Mouse (Mus musculus) liver, embryonic 13.5 days (tissue): ENCODE results near the gene Gtpbp3. TPM values are rescaled to one million over a fixed set of nuclear protein-coding genes. Genes with fewer than 3 reads are reported as not detected.
A peak's percentile ranks its signal among the peaks of the same experiment; 100 is the strongest.
"Not testable (repeated sequence)": the region's sequence is repeated elsewhere in the genome, so short reads cannot be mapped to it uniquely, and the experiment has no call there.

Experiments
- ATAC-seq: fragments of 200-750 bp; cut with Nextera tagmentation; 2 replicates; pipeline ENCODE4 v1.8.0; 2017; ENCODE audit warnings: low read depth, mild to moderate bottlenecking, moderate number of reproducible peaks, moderate library complexity
- DNase-seq: peaks from one replicate; pipeline ENCODE4 v3.0.0; 2022
- H3K27ac ChIP-seq: fragments of 300-500 bp; sonication (generic); 2 replicates; pipeline ENCODE4 v1.5.1; 2015; ENCODE audit warnings: moderate library complexity, mild to moderate bottlenecking, inconsistent platforms
- H3K27me3 ChIP-seq: fragments of 300-500 bp; sonication (generic); 2 replicates; pipeline ENCODE4 v1.6.1; 2015; ENCODE audit warnings: mild to moderate bottlenecking, inconsistent platforms
- H3K36me3 ChIP-seq: fragments of 300-500 bp; sonication (generic); 2 replicates; pipeline ENCODE4 v1.6.1; 2015; ENCODE audit warnings: mild to moderate bottlenecking, inconsistent platforms
- H3K4me1 ChIP-seq: fragments of 300-500 bp; sonication (generic); replicated peaks from 2 replicates; pipeline ENCODE4 v1.6.1; 2015; ENCODE audit warnings: inconsistent platforms
- H3K4me2 ChIP-seq: fragments of 300-500 bp; sonication (generic); 2 replicates; pipeline ENCODE4 v1.6.1; 2015; ENCODE audit warnings: inconsistent platforms, mild to moderate bottlenecking, moderate library complexity
- H3K4me3 ChIP-seq: fragments of 300-500 bp; sonication (generic); replicated peaks from 2 replicates; pipeline ENCODE4 v1.5.1; 2015; ENCODE audit warnings: mild to moderate bottlenecking, inconsistent platforms
- H3K9ac ChIP-seq: fragments of 300-500 bp; sonication (generic); 2 replicates; pipeline ENCODE4 v1.6.1; 2015; ENCODE audit warnings: mild to moderate bottlenecking, inconsistent platforms
- H3K9me3 ChIP-seq: fragments of 300-500 bp; sonication (generic); replicated peaks from 2 replicates; pipeline ENCODE4 v1.6.1; 2016; ENCODE audit warnings: inconsistent platforms
- WGBS: fragments of 180-500 bp; shearing (Covaris S2); methylation state at CpG from one replicate; pipeline ENCODE4 v1.1.7; 2015; ENCODE audit not compliant: insufficient replicate concordance; 5-methylcytosine and 5-hydroxymethylcytosine counted together
- polyA plus RNA-seq: library from polyadenylated mRNA; unstranded; fragments of >200 nt; fragmentation: Nextera tagmentation; extraction: Ambion mirVana; gene quantifications from 2 replicates; pipeline ENCODE4 v1.2.1, GENCODE M21; 2015

Gtpbp3 gene
- polyA plus RNA-seq, 1 experiment from 2014 or later: 6.8 TPM

DNA sequence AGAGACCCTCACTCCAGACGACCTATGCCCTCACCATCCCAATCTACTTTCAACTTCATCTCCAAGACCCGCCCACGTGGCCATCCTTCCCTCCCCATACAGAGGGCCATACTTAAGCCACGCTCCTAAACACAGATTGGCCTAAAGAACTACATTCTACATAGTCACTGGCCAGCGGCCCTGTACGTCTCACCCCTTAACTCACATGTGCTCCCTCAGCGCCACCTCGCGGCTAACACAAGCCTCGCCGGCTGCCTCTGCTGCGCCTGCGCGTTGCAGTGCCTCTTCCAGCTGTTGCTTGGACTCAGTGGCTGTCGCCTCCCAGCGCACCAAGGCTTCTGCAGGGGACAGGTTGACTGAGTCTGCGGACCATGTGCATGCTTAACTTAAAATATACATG is 33.7 kb downstream of the Gtpbp3 start:
- no peak overlapping the region for H3K4me2 ChIP-seq
- peaks cover 24% of the 10 kb centered on the region for H3K27me3 ChIP-seq
- DNase-seq (peak; percentile 84), ATAC-seq (peak; percentile 82)
- H3K4me3 ChIP-seq: no peak overlapping the region
- 4% methylated on average over 17 of the region's 17 CpGs for WGBS
- no peak overlapping the region for H3K27ac ChIP-seq
- H3K9me3 ChIP-seq: no peaks in the 10 kb centered on the region
- no peaks in the 10 kb centered on the region for H3K36me3 ChIP-seq
- peaks cover 17% of the 10 kb centered on the region for H3K4me1 ChIP-seq
- no peak overlapping the region for H3K9ac ChIP-seq

DNA sequence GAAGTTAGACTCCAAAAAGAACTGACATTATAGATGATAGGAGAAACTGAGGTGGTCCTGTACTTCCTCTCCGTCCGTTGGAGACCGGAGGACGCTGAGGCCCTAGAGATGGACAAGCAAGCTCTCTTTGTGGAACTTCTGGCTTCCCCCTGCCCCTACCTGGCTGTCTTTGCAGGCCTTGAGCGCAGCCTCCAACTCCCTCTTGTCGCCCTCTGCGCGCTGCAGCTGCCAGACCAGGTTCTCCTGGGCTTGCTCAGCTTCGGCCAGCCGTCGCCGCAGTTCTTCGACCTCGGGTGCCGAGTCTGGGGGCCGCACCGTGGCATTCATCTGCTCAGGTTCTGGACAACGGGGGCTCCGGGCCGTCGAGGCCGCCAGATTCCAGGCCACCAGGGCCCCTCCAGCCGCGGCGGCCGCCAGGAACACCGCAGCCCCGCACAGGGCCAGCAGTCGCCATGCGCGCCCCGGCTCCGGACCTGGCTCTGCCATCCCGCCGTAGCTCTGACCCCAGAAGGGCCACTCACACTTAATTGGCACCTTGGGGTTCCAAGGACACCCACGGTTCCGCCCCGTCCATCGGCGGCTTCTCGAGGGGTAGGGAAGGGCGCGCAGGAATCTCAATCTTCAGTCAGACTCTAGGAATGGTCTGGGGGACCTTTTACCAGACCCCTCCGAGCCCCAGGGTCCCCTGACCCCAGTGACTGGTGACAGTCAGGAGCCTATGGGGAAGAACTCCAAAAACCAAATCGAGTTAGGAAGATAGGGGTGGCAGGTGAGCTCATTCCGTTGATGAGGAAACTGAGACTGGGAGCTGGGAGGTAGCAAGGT is 37.5 kb downstream of the Gtpbp3 start, which contains the start of gene Ccdc194:
Ccdc194 (minus strand) TSS at position 486 of the 825 bp plus-strand sequence.
- H3K36me3 ChIP-seq: no peaks in the 10 kb centered on the region
- H3K9ac ChIP-seq: no peak within 1 kb of the TSS
- no peaks in the 10 kb centered on the region for H3K9me3 ChIP-seq
- peak within 1 kb of the TSS; percentile 27; the same call in 1 of the 2 replicates for H3K27ac ChIP-seq
- 35% methylated on average over 46 of the region's 46 CpGs for WGBS
- no peak for DNase-seq
- no peak within 1 kb of the TSS for H3K4me2 ChIP-seq
- no peak within 1 kb of the TSS for H3K4me3 ChIP-seq
- peaks cover 38% of the 10 kb centered on the region for H3K27me3 ChIP-seq
- no peak for ATAC-seq
- peaks cover 26% of the 10 kb centered on the region for H3K4me1 ChIP-seq

DNA sequence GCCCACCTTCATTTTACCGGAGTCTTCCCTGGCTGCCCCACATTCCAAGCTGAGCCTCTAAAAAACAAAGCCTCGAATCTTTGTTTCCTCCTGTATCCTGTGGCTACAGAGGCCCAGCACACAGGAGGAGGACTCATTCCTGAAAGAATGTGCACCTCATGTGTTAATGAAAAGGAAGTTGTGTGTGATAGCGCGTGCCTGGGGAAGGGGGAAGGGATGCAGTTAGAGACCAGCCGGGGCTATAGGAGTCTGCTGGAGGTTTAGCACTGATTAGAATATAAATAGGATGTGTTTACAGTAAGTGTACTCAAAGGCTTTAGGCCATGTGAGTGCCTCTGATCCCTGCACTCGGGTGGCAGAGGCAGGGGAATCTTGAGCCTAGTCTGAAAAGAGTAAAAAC is 38.4 kb downstream of the Gtpbp3 start:
- Histone ChIP-seq H3K4me2 (no peak overlapping the region), H3K4me1 (peaks cover 26% of the 10 kb centered on the region), H3K9me3 (no peaks in the 10 kb centered on the region), H3K27ac (peak overlapping the region; percentile 24; the same call in 1 of the 2 replicates), H3K4me3 (no peak overlapping the region), H3K9ac (no peak overlapping the region), H3K27me3 (peaks cover 38% of the 10 kb centered on the region), H3K36me3 (no peaks in the 10 kb centered on the region)
- WGBS: 10% methylated on average over 6 of the region's 6 CpGs
- DNase-seq: no peak
- ATAC-seq: no peak

DNA sequence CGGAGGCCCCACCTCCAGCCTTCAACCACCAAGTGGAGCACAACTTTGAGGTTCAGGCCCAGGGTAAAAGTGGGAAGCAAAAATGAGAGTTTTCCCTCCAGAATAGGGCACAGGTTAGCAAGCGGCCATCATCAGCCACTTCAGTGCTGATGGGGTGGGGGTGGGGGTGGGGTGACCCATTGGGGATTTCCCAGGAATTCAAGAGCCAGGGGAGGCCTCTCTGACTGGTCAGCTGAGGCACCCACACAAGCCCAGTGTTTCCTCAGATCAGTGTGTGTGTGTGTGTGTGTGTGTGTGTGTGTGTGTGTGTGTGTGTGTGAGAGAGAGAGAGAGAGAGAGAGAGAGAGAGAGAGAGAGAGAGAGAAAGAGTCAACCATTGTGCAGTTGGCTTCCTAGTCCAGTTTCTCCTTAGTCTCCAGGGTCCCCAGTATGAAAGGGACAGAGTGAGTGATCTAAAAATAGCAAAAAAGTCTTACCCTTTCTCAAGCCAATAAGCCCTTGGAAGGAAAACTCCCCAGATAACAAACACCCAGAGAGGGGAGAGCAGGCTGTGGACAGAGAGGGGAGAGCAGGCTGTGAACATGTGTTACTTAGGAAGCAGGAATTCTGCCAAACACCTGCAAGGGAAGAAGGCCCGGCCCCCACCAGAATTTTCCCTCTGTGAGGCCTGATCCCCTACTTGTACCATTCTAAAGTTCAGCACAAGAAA is 39.4 kb downstream of the Gtpbp3 start:
- ATAC-seq: no peak
- WGBS: 50% methylated on average over 3 of the region's 3 CpGs

DNA sequence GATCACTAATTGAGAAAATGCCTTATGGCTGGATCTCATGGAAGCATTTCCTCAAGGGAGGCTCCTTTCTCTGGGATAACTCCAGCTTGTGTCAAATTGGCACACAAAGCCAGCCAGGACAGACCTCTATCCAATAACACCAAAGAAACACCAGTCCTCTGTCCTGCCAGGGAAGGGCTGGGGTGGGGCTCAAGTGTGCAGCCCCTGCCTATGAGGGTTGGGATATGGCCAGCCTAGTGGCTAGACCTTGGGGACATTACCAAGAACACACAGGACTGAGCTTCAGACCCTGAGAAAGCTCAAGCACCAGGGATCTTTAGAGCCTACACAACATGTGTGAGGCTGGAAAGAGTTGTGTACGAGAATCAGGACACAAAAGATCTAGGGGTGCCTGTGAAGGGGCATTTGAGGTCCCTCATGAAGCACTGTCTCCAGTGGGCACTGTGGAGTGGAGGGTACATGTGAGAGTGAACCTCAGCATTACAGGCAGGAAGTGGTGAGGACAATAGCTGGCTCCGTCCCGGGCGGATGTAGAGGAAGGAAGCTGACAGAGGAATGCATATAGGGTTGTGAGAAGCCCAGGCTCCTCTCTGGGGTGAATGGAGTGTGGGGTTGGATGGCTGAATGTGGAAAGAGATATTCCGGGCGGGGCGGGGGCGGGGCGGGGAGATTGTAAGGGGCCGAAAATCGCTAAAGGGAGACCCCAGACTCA is 40.6 kb downstream of the Gtpbp3 start:
- Histone ChIP-seq H3K27ac (peak overlapping the region; percentile 60; the same call in 1 of the 2 replicates), H3K9me3 (no peaks in the 10 kb centered on the region), H3K36me3 (no peaks in the 10 kb centered on the region), H3K4me2 (no peak overlapping the region), H3K4me3 (no peak overlapping the region), H3K4me1 (0 out of 2 replicates have a peak, but pooled peaks cover 23% of the 10 kb centered on the region), H3K27me3 (peaks cover 36% of the 10 kb centered on the region), H3K9ac (no peak overlapping the region)
- DNase-seq: no peak
- ATAC-seq: peak; percentile 56; the same call in 1 of the 2 replicates
- WGBS: 20% methylated on average over 11 of the region's 11 CpGs

More for the DNA sequence above, 39.4 kb downstream of the Gtpbp3 start:
- H3K4me2 ChIP-seq: no peak overlapping the region
- H3K4me3 ChIP-seq: no peak overlapping the region
- H3K9me3 ChIP-seq: no peaks in the 10 kb centered on the region
- H3K36me3 ChIP-seq: no peaks in the 10 kb centered on the region
- H3K9ac ChIP-seq: no peak overlapping the region
- DNase-seq: no peak
- H3K4me1 ChIP-seq: 0 out of 2 replicates have a peak, but pooled peaks cover 23% of the 10 kb centered on the region
- H3K27ac ChIP-seq: no peak overlapping the region; the same call in 1 of the 2 replicates
- H3K27me3 ChIP-seq: peaks cover 38% of the 10 kb centered on the region

DNA sequence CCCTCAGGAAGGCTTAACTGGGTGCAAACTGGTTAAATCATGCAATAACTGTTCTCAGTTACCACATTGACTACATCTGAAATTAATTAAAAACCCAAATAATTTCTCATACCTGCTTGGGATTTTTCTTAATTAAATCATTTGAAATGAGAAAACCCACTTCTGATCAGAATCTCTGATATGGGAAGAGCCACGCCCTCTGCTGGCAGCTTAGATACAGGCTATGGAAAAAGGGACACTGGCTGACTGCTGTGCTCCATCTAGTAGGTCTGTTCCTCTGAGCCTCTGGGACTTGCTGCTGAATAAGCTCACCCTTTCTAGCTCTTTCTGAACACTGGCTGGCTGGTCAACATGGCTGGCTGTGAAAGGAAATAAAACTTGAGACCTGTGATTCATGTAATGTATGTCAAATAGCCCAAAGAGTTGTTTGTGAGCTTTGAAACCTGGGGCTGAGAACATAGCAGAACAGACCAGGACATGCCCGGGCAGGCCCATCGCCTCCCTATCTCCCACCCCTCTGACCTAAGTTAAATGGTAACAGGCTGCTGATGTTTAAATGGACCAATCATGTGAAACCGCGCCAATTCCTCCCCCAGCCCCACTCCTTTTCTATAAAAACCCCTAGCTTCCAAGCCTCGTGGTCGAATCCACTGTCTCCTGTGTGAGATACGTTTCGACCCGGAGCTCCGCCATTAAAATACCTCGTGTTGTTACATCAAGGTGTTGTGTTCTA is 43.0 kb downstream of the Gtpbp3 start:
- ATAC-seq, H3K9me3 ChIP-seq, H3K9ac ChIP-seq, DNase-seq, H3K27ac ChIP-seq, H3K4me3 ChIP-seq, H3K4me2 ChIP-seq, H3K36me3 ChIP-seq: not testable (repeated sequence)
- Histone ChIP-seq H3K27me3 (peaks cover 22% of the 10 kb centered on the region), H3K4me1 (peaks cover 24% of the 10 kb centered on the region)
- WGBS: 60% methylated on average over 6 of the region's 12 CpGs

DNA sequence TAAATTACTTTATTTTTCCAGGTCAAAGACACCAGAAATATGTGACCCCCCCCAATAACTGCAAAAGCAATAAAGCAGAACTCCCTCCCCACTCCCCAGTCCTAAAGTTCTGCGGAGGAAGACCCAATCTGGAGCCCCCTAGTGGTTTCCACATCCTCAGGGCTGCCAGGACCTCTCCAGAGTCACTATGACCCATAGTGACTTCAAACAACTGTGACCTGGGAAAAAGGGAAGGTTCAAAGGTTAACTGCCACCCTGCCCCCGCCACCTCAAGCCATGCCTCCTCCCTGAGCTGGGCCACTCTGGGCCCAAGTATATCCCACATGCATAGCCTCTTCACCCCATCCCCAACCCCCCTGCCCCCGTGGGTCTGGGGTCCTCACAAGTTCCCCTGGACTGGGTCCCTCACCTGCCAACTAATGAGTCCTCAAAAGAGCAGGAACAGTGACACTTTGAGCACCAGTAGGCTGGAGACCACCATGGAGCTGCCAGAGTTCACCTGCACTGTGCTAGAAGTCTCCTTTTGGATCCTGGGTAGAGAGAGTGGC is 46.4 kb downstream of the Gtpbp3 start:
- Histone ChIP-seq H3K27ac (no peak overlapping the region), H3K4me1 (peaks cover 36% of the 10 kb centered on the region), H3K27me3 (no peaks in the 10 kb centered on the region), H3K36me3 (no peaks in the 10 kb centered on the region), H3K9ac (no peak overlapping the region), H3K4me2 (no peak overlapping the region), H3K9me3 (no peaks in the 10 kb centered on the region), H3K4me3 (no peak overlapping the region)
- no peak for DNase-seq
- WGBS: 51% methylated on average over 3 of the region's 3 CpGs
- ATAC-seq: no peak

DNA sequence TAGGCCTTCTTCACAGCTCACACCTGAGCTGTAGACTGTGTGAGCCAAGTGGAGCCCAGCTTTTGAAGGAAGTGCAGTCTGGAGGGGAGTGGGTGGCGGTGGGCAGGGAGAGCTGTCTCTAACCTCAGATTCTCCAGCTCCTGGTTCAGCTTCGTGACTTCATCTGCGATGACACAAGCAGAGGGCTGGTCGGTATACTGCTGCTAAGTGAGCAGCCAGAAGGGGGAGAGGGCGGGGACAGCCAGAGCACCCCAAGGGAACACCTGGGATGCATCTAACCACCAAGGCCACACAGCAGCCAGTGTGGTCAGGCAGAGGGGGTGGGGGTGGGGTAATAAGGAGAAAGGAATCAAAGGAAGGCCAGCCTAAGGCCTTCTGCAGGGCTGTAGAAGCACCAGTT is 47.8 kb downstream of the Gtpbp3 start:
- WGBS: 57% methylated on average over 5 of the region's 5 CpGs
- Histone ChIP-seq H3K9ac (peak overlapping the region; percentile 8; the same call in 1 of the 2 replicates), H3K27ac (no peak overlapping the region), H3K27me3 (no peaks in the 10 kb centered on the region), H3K4me2 (peak overlapping the region; percentile 79), H3K36me3 (no peaks in the 10 kb centered on the region), H3K4me1 (peaks cover 36% of the 10 kb centered on the region), H3K9me3 (no peaks in the 10 kb centered on the region), H3K4me3 (no peak overlapping the region)
- DNase-seq (no peak), ATAC-seq (no peak)

DNA sequence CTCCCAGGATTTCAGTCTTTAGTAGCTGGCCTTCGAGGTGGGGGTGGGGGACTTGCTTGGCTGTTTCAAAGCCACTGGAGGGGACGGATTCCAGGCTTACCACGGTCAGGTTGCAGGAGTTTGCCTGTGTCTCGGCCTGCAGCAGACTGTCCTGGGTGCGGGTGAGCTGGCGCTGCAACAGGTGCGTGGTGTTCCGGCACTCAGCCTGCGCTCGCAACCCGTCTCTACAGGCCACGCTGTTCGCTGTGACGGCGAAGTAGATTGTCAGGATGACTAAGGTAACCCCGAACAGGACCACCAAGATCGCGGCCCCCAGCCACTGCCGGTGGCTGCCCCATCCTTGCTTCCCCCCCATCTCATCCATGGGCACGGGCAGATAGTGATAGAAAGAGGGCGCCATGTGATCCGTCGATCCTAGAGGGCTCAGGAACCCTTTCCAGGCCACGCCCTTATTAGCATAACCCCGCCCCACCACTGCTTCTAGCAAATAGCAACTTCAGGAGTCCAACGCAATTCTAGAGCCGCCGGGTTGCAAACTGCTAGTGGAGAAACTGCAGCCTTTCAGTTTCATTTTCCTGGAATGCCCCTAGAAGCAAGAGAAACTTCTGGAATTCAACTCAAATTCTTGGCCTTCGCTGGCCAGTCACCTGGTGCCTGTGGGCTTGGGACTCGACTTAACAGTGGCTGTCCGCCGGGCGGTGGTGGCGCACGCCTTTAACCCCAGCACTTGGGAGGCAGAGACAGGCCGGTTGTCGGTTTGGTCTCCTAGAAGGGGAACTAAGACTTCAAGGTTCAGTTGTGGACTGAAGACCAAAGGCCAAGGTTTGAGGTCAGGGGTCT is 49.3 kb downstream of the Gtpbp3 start, which contains the start of gene Bst2:
Bst2 (minus strand) TSS at position 429 of the 840 bp plus-strand sequence.
- H3K27me3 ChIP-seq: no peaks in the 10 kb centered on the region
- H3K4me1 ChIP-seq: peaks cover 34% of the 10 kb centered on the region
- ATAC-seq: peak; percentile 89
- peak within 1 kb of the TSS; percentile 80 for H3K9ac ChIP-seq
- peak; percentile 92 for DNase-seq
- H3K4me2 ChIP-seq: peak within 1 kb of the TSS; percentile 79
- peak within 1 kb of the TSS; percentile 72 for H3K4me3 ChIP-seq
- H3K9me3 ChIP-seq: no peaks in the 10 kb centered on the region
- 2% methylated on average over 37 of the region's 37 CpGs for WGBS
- peak within 1 kb of the TSS; percentile 70 for H3K27ac ChIP-seq
- no peaks in the 10 kb centered on the region for H3K36me3 ChIP-seq
